Mouse (Mus musculus) c-Kit-negative CD71-positive TER-119-positive erythroid progenitor cells, embryonic 14.5 days (primary cell): ENCODE data around the gene Cpa1.

ENCODE experiments used
- DNase-seq: peaks from one replicate; pipeline ENCODE4 v3.0.0-alpha.2; 2013; ENCODE audit warnings: low read depth, low spot score

Cpa1 gene

DNA sequence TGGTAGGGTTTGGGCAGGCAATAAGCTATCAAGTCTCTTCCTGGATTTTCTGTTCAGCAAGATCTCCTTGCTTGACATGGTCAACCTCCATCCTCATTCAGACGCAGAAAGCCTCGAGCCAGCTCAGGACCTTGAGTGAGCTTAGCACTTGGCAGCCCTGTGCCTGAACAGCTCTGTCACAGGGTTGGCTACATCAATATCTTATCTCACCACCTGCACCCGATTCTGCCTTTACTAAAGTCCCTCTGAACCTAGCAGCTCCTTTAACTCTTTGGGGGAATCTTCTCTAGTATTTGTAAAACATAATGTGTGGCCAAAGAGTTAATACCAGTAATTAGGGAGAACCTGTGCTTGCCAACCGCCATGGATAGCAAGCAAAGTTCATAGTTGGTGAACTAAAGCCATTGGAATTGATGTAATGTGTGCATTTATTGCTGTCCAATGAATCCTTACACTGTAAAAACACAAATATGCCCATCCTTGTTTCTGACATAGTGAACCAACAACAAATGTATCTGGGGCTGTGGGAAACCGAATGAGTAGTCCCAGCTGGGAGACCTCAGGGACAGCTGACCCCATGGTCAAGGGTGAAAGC is at the start of gene Cpa1:
TSS of gene Cpa1 (plus strand) at position 545 of the 595 bp plus-strand sequence.
- DNase-seq: no peak

GRCm38 (mm10) chr6:30589819-30590218 is 49.2 kb upstream of the Cpa1 start:
- no peak for DNase-seq

DNA sequence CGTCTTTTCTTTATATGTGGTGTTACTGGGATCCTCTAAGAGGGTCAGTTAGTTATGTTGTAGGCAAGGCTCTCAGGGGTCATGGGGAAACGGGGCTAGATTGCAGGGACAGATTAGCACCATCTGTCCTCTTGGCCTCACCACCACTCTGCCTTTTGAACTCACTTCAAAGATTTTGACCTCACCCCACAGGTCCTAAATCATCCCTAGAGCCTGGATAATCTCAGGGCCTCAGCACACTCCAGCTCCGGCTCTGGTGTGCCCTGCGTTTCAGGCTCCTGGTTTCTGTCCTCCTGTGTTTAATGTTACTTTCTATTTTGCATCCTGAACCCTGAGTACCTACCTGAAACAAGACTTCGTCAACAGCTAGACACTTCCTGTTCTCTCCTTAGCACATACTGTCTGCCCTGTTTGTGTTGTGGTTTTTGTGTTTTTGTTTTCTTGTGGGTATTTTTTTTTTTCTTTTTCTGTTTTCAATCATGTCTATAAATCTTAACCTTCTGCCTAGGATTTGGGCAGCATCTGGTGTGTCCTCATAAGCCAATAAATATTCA is 47.1 kb upstream of the Cpa1 start:
- DNase-seq: no peak

DNA sequence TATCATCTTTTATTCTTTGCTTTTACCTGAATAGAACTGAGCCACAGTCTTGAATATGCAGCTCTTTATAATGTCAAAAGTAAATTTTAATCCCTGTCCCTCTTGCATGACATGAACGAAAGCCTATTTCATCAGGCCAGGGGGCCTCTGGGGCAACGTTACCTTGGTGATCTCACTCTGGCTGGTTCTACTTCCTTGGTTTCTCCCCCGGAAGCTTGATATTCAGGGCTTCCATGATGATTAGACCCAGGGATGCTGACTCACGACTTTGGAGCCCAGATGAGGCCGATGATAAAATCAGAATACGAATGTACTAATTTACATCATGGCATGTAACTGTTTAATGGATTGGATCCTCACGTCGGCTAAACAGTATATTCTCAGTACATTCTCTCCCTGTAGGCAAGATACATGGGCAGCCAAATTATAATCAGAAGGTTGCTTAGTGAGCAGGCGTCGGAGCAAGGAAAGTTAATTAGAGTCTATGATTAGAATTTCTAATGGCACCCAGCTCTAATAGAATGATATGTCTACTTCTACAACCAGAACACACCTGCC is 46.5 kb upstream of the Cpa1 start:
- no peak for DNase-seq

GRCm38 (mm10) chr6:30594364-30594763 is 44.7 kb upstream of the Cpa1 start:
- no peak for DNase-seq

DNA sequence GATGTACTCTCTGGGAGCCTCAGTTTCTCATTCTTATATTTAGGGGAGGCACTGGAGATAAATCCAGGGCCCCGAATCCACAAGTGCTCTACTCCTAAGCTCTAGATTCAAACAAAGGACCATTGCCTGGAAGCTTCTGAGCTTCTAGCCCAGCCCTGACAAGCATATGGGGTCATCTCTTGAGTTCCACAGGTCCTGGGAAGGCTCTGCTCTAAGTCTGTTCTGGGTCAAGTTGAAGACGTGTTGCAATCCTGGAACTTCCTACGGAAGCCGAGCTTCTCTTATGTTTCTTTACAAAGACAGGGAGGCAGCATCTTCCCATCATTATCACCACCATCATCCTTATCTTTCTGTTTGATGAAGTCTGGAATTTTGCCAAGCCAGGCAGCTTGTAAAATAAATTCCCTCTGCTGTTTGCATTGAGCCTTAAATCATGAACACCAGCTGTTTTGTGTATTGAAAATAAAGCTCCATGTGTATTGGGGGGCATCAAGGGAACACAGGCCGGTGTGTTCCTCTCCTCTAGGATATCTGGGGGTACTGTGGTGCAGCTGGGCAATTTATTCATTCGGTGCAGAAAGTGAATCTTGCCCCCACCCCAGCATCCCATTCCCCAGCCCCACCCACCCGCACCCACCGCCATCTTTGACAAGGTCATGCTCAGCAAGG is 42.7 kb upstream of the Cpa1 start:
- no peak for DNase-seq

DNA sequence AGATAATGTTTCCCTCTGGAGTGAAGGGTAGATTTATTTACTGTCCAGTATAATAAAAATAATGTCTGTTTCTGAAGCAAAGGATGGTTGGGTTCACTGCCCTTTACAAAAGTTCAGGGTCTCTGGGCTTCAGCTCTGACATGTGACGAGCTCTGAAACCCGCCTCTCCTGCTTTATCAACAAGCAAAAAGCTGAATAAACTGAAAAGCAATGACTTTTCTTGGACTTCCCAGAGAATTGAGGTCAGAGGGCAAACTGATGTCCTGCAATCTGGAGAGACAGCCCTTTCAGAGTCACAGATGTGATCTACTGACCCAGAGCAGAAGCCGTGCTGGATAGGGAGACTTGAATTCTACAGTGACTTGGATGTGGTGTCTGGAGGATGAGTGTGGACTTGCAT is 39.0 kb upstream of the Cpa1 start:
- no peak for DNase-seq

- no peak for DNase-seq
Measured at GRCm38 (mm10) chr6:30600995-30601394, 38.0 kb upstream of the Cpa1 start.

GRCm38 (mm10) chr6:30604342-30604867 is 34.6 kb upstream of the Cpa1 start:
- no peak for DNase-seq

DNA sequence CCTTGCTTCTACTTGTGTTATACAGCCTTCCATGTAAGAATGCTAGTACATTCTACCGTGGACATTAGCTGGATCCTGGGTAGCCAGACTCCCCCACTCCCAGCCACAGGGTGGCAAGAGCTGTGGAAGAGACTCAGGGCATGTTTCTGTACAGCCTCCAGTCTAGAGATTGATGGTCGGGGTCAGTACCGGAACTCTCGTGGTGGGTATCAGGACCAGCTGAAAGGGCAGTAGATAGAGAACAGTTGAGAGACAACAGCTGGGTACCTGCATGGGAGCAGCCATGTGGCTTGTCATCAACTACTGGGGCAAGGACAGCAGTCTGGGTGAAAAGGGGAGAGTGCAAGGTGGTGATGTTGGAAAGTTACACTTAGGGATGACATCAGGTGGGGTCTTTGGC is 33.9 kb upstream of the Cpa1 start:
- DNase-seq: no peak

GRCm38 (mm10) chr6:30605672-30606071 is 33.3 kb upstream of the Cpa1 start:
- no peak for DNase-seq

DNA sequence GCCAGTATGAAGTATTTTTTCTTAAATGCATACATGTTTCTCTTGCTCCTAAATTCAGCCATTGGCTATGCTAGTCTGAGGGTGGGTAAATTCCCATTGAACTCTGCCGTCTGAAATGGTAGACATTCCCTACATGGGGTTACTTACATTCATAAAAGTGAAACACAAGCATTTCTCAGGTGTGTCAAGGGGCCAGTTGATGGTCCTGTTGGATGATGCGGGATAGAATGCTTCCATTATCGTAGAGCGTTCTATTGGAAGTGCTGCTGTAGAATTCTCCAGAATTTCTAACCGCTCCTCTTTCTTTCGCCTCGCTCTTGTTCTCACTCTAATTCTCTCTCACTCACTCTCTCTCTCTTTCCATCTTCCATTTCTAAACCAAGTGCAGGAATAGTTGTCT is 28.3 kb upstream of the Cpa1 start, which contains the start of gene Cpa5:
TSS of gene Cpa5 (plus strand) at position 301 of the 400 bp plus-strand sequence.
- no peak for DNase-seq

DNA sequence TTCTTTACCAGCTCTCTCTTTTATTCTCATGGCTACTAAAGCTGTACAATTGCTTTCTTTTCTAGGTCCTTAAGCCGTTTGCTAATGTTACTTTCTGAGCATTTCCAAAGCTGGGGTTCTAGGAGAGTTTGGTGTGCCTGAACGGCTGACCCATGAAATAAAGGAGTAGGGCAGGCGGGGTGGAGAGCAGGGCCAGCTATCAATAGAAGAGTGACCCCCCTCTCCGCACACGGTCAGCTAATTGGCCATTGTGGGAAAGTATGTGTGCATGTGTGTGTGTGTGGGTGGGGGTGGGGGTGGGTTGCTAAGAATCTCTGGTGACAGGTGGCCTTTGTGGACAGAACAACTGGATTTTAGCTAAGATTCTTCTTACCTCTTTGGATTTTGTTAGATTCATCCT is 27.8 kb upstream of the Cpa1 start:
- DNase-seq: no peak

GRCm38 (mm10) chr6:30614251-30614650 is 24.8 kb upstream of the Cpa1 start:
- no peak for DNase-seq

- no peak for DNase-seq
Measured at GRCm38 (mm10) chr6:30615741-30616140, 23.3 kb upstream of the Cpa1 start.

GRCm38 (mm10) chr6:30616491-30616941 is 22.5 kb upstream of the Cpa1 start:
- no peak for DNase-seq

DNA sequence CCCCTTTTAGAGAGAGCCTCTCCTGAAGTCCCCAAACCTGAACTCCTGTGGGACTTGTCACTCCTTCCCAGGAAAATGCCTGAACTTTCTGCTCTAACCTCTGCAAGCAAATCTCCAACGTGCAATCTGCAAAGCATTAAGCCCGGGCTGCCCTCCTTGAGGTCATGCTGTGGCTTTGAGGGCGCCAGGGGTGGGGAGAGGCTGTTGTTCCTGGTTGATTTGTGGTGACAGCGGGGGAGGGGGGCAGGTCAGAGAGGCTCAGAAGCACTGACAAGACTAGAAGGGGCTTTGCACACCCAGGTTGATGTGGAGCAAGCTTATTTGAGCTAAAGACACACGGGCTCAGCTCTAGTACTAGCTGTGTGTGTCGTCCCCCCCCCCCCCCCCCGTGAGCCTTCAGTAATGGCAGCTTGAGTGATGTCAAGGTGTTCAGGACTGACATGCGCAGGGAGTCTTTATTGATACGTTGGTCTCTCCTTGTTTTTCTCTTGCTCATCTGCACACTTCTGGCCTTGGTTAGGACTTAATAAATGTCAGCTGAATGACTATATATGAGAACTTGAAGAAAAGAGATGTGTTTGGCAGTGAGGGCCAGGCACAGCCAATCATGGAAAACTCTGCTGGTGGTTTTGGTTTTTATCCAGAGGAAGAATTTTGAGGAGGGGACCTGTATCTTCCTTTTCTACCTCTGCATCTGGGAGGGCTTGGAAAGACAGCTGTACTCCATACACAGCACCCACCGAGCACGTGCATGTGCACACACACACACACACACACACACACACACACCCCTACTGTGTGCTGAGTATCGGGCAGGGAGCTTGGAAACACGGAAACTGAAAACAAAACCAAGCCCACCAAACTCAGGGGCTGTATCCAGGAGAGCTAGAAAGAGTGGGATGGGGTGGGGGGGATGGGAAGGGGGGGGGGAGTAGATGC is 21.7 kb upstream of the Cpa1 start:
- DNase-seq: no peak

DNA sequence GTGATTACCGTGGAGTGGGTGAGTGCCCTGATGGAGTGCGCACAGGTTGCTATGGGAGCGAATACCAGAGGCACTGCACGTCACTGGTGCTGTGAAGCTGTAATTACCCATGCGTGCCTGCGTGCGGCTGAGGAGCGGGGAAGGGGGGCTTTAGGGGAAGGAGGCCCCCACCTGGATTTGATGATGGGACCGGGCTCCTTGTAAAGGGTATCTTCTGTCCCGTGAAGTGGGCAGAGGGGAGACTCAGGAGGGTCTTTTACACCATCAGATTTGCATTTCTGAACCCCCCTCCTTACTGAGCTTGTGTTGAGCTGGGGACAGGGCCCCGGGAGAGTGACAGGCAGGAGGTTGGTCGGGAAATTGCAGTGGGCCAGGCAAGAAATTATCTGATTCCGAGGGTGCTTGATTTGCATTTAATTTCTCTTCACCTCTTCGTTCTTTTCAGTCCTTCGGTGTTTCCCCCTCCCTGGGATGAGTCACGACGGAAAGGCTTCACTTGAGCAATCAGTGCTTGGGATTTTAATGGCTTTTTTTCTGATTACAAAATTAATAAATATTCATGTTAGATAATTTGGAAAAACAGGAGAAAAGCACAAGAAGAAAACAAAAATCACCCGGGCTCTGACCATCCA is 20.9 kb upstream of the Cpa1 start:
- no peak for DNase-seq

GRCm38 (mm10) chr6:30618735-30619134 is 20.3 kb upstream of the Cpa1 start:
- DNase-seq: no peak

DNA sequence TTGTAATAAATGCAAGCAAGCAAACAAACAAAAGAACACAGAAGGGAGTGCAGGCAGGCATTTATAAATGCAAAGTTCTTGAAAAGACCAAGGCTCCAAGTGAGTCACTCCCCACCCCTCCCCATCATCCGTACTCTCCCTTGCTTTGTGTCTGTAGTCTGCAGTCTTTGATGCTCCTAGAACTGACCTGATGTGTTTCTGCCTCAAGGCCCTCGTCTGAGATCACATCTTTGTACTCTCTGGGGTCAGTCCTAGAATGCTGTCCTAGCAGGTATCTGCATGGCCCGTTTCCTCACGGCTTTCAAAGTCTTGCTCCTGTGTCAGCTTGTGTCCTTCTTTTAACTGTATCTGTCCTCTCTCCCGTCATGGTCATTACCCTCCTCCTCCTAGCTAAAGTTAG is 19.4 kb upstream of the Cpa1 start:
- DNase-seq: no peak

DNA sequence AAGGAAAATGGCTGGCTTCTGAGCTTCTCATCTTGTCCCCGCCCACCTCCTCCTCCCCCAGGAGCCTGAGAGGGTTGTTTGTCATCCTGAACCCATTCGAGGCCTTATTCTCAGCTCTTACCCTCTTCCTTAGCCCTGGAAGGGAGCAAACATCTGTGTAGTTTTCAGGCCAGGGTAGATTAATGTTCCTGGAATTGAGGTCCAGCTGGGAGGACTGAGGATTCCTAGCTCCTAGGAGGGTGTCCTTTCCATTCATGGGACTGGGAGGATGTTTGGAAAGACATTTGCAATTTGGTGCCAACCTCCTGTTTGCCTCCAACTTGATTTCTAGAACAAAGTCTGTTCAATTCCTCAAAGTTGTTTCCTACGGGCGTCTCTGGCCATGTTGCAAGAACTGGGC is 18.4 kb upstream of the Cpa1 start:
- no peak for DNase-seq
